ENCODE assay signal across 8 mouse cellular contexts in the genomic region with DNA sequence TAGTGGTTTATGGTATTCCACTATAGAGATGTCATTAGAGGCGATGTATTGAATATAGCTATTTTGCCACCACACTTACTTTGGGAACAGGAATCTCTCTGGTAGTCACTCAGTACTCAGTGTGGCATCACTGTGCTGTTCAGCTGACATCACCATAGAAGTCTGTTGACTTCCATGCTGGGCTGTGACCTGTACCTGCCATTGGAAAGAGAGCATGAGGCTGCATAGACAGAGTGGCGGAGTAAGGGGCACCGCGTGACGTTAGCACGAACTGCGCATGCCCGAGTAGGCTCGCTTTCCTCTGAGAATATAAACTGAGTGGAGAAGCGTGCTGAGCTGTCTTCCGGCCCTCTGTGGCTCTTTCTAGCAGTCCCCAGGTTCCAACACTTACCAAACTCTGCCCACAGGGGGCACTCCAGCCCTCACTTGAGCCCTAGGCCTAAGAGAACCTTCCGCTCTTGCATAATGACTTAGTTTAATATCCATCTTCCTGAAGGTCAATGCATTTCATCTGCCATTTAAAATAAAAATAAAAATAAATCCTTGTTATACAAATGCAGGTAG.
DNase-seq lines count a peak whose midpoint lies in the region; ATAC-seq and TF ChIP-seq lines count a peak whose summit lies in the region.

No protein-coding gene starts in this region.

- 46% methylated on average over 12 of the region's 12 CpGs for WGBS in forebrain, embryonic 14.5 days
- 49% methylated on average over 12 of the region's 12 CpGs for WGBS in lung, postnatal 0 days

- no peak for TF ChIP-seq POLR2A in brain, embryonic 14.5 days (IDR thresholded peaks at IDR 0.05; ENCODE audit: borderline replicate concordance, extremely low read depth, insufficient read depth, insufficient read length, poor library complexity, severe bottlenecking)

- no peak overlapping the region for H3K27ac ChIP-seq in forebrain, embryonic 14.5 days (ENCODE audit: low read depth, low read length)
- no peak overlapping the region for H3K27ac ChIP-seq in lung, postnatal 0 days (ENCODE audit: low read length)

- DNase-seq in 3134 (ENCODE audit: extremely low read depth, insufficient read length, low spot score): peak; percentile 49
- peak; percentile 68 to 78 for DNase-seq in CD8-positive naive resting alpha-beta T cell, adult 2 months (ENCODE audit: low read depth in 2 of 2, low spot score in 2 of 2)
- DNase-seq in brain, embryonic 14.5 days (ENCODE audit: low read depth): peak; percentile 78
- DNase-seq in forebrain, embryonic 14.5 days (ENCODE audit: low spot score): peak; percentile 74
- DNase-seq in kidney, adult 8-10 months: peak; percentile 9 to 38
- DNase-seq in lung, postnatal 0 days (ENCODE audit: low spot score): peak; percentile 56
- DNase-seq in retina, postnatal 1 day: peak; percentile 70

- peak; percentile 55 for ATAC-seq in forebrain, embryonic 14.5 days
- ATAC-seq in lung, postnatal 0 days: peak; percentile 52
- no peak for ATAC-seq in inflammation-experienced regulatory T-cells, adult 6 months

- H3K9me3 ChIP-seq in forebrain, embryonic 14.5 days (replicated peaks; ENCODE audit: control insufficient read depth, low read length): no peaks in the 10 kb centered on the region
- H3K9me3 ChIP-seq in lung, postnatal 0 days (ENCODE audit: low read length): no peaks in the 10 kb centered on the region

- H3K36me3 ChIP-seq in forebrain, embryonic 14.5 days (ENCODE audit: control insufficient read depth, insufficient read depth, low read length): no peaks in the 10 kb centered on the region
- H3K36me3 ChIP-seq in lung, postnatal 0 days (ENCODE audit: insufficient read depth, low read length): no peaks in the 10 kb centered on the region

- H3K4me3 ChIP-seq in forebrain, embryonic 14.5 days (ENCODE audit: low read depth, low read length): no peak overlapping the region
- no peak overlapping the region for H3K4me3 ChIP-seq in lung, postnatal 0 days (ENCODE audit: low read depth, low read length)

- no peaks in the 10 kb centered on the region for H3K27me3 ChIP-seq in forebrain, embryonic 14.5 days (replicated peaks; ENCODE audit: control insufficient read depth, insufficient read depth, low read length)
- H3K27me3 ChIP-seq in lung, postnatal 0 days (replicated peaks; ENCODE audit: insufficient read depth, low read length): no peaks in the 10 kb centered on the region

- no peak overlapping the region for H3K4me2 ChIP-seq in forebrain, embryonic 14.5 days (ENCODE audit: low read length)
- H3K4me2 ChIP-seq in lung, postnatal 0 days (replicated peaks; ENCODE audit: low read depth, low read length): no peak overlapping the region

- TF ChIP-seq CTCF in brain, embryonic 14.5 days (IDR thresholded peaks at IDR 0.05; ENCODE audit: borderline replicate concordance, extremely low read depth, insufficient read depth, insufficient read length): peak; percentile 63
- TF ChIP-seq CTCF in lung, postnatal 0 days (IDR thresholded peaks at IDR 0.05): peak; percentile 67

- no peak for TF ChIP-seq EP300 in lung, postnatal 0 days (IDR thresholded peaks at IDR 0.05)

- no peaks in the 10 kb centered on the region for H3K4me1 ChIP-seq in forebrain, embryonic 14.5 days (ENCODE audit: control insufficient read depth, insufficient read depth, low read length)
- H3K4me1 ChIP-seq in lung, postnatal 0 days (ENCODE audit: insufficient read depth, low read depth, low read length): no peaks in the 10 kb centered on the region

- H3K9ac ChIP-seq in forebrain, embryonic 14.5 days (ENCODE audit: low read length): no peak overlapping the region
- no peak overlapping the region for H3K9ac ChIP-seq in lung, postnatal 0 days (replicated peaks; ENCODE audit: low read depth)

Comparison
In these comparisons a context has a peak if more than half of its experiments do, and no peak if none do; other contexts are left out.
1. DNase-seq: peak in every context shown above with its lines; median percentile 78 in brain, embryonic 14.5 days; 74 in forebrain, embryonic 14.5 days; 73 in CD8-positive naive resting alpha-beta T cell, adult 2 months; 70 in retina, postnatal 1 day; 56 in lung, postnatal 0 days; 49 in 3134; 24 in kidney, adult 8-10 months.